Mouse (Mus musculus): Measurements from ENCODE around the gene Dmpk. TPM values are rescaled to one million over a fixed set of nuclear protein-coding genes. Genes with fewer than 3 reads are reported as not detected.

The Dmpk gene
- 5.6 and 10.1 TPM in 2 replicates for polyA plus RNA-seq (2015; fragmentation: Nextera tagmentation; extraction: Ambion mirVana)

- H3K4me1 ChIP-seq (replicated peaks; ENCODE audit: control insufficient read depth, insufficient read depth, low read length): no peaks in the 10 kb centered on the region; the same call in 1 of the 2 replicates
- H3K4me3 ChIP-seq (replicated peaks; ENCODE audit: low read length): no peak within 1 kb of the TSS
- H3K27ac ChIP-seq (ENCODE audit: low read length): no peak within 1 kb of the TSS
- no peak within 1 kb of the TSS for H3K9ac ChIP-seq (replicated peaks; ENCODE audit: low read depth, low read length)
- H3K36me3 ChIP-seq (ENCODE audit: control insufficient read depth, insufficient read depth): peaks cover 33% of the 10 kb centered on the region
- no peaks in the 10 kb centered on the region for H3K9me3 ChIP-seq (ENCODE audit: control insufficient read depth, low read length)
- no peaks in the 10 kb centered on the region for H3K27me3 ChIP-seq (replicated peaks; ENCODE audit: control insufficient read depth, insufficient read depth, low read length)
- 55% methylated on average over 10 of the region's 10 CpGs for WGBS
- H3K4me2 ChIP-seq (ENCODE audit: low read length): no peak within 1 kb of the TSS
- ATAC-seq: no peak
Measured at GRCm38 (mm10) chr7:19083701-19084100, at the start of gene Dmpk. TSS of gene Dmpk (plus strand) at chr7:19083849.

GRCm38 (mm10) chr7:19044616-19045015 is 39.0 kb upstream of the Dmpk start:
- WGBS: 96% methylated on average over 6 of the region's 6 CpGs
- H3K27me3 ChIP-seq (replicated peaks; ENCODE audit: control insufficient read depth, insufficient read depth, low read length): no peaks in the 10 kb centered on the region
- no peaks in the 10 kb centered on the region for H3K9me3 ChIP-seq (ENCODE audit: control insufficient read depth, low read length)
- ATAC-seq: no peak
- no peaks in the 10 kb centered on the region for H3K4me1 ChIP-seq (replicated peaks; ENCODE audit: control insufficient read depth, insufficient read depth, low read length)
- H3K9ac ChIP-seq (replicated peaks; ENCODE audit: low read depth, low read length): no peak overlapping the region
- H3K36me3 ChIP-seq (ENCODE audit: control insufficient read depth, insufficient read depth): peaks cover 65% of the 10 kb centered on the region
- H3K4me2 ChIP-seq (ENCODE audit: low read length): no peak overlapping the region
- no peak overlapping the region for H3K4me3 ChIP-seq (replicated peaks; ENCODE audit: low read length)
- H3K27ac ChIP-seq (ENCODE audit: low read length): no peak overlapping the region

GRCm38 (mm10) chr7:19046286-19047069 is 37.2 kb upstream of the Dmpk start:
- 96% methylated on average over 11 of the region's 11 CpGs for WGBS

GRCm38 (mm10) chr7:19048006-19048527 is 35.6 kb upstream of the Dmpk start:
- Histone ChIP-seq H3K4me3 (replicated peaks; ENCODE audit: low read length) (no peak overlapping the region), H3K27ac (ENCODE audit: low read length) (no peak overlapping the region), H3K27me3 (replicated peaks; ENCODE audit: control insufficient read depth, insufficient read depth, low read length) (no peaks in the 10 kb centered on the region), H3K4me1 (replicated peaks; ENCODE audit: control insufficient read depth, insufficient read depth, low read length) (no peaks in the 10 kb centered on the region), H3K9me3 (ENCODE audit: control insufficient read depth, low read length) (no peaks in the 10 kb centered on the region), H3K4me2 (ENCODE audit: low read length) (no peak overlapping the region), H3K9ac (replicated peaks; ENCODE audit: low read depth, low read length) (no peak overlapping the region), H3K36me3 (ENCODE audit: control insufficient read depth, insufficient read depth) (peaks cover 51% of the 10 kb centered on the region)
- no peak for ATAC-seq
- 89% methylated on average over 14 of the region's 14 CpGs for WGBS

More at GRCm38 (mm10) chr7:19046286-19047069, 37.2 kb upstream of the Dmpk start:
- Histone ChIP-seq H3K27ac (ENCODE audit: low read length) (no peak overlapping the region), H3K27me3 (replicated peaks; ENCODE audit: control insufficient read depth, insufficient read depth, low read length) (no peaks in the 10 kb centered on the region), H3K9me3 (ENCODE audit: control insufficient read depth, low read length) (no peaks in the 10 kb centered on the region), H3K4me3 (replicated peaks; ENCODE audit: low read length) (no peak overlapping the region), H3K4me2 (ENCODE audit: low read length) (no peak overlapping the region), H3K9ac (replicated peaks; ENCODE audit: low read depth, low read length) (no peak overlapping the region), H3K36me3 (ENCODE audit: control insufficient read depth, insufficient read depth) (peaks cover 67% of the 10 kb centered on the region), H3K4me1 (replicated peaks; ENCODE audit: control insufficient read depth, insufficient read depth, low read length) (no peaks in the 10 kb centered on the region)
- ATAC-seq: no peak

- Histone ChIP-seq H3K9ac (replicated peaks; ENCODE audit: low read depth, low read length) (no peak overlapping the region), H3K4me1 (replicated peaks; ENCODE audit: control insufficient read depth, insufficient read depth, low read length) (peaks cover 4% of the 10 kb centered on the region), H3K27ac (ENCODE audit: low read length) (no peak overlapping the region), H3K27me3 (replicated peaks; ENCODE audit: control insufficient read depth, insufficient read depth, low read length) (no peaks in the 10 kb centered on the region), H3K36me3 (ENCODE audit: control insufficient read depth, insufficient read depth) (peaks cover 46% of the 10 kb centered on the region), H3K4me2 (ENCODE audit: low read length) (no peak overlapping the region), H3K9me3 (ENCODE audit: control insufficient read depth, low read length) (no peaks in the 10 kb centered on the region), H3K4me3 (replicated peaks; ENCODE audit: low read length) (no peak overlapping the region)
- ATAC-seq: no peak
- 94% methylated on average over 5 of the region's 5 CpGs for WGBS
Measured at GRCm38 (mm10) chr7:19049252-19049651, 34.4 kb upstream of the Dmpk start.

GRCm38 (mm10) chr7:19050172-19050571 is 33.5 kb upstream of the Dmpk start:
- Histone ChIP-seq H3K4me2 (ENCODE audit: low read length) (no peak overlapping the region), H3K9ac (replicated peaks; ENCODE audit: low read depth, low read length) (no peak overlapping the region), H3K4me3 (replicated peaks; ENCODE audit: low read length) (no peak overlapping the region), H3K27ac (ENCODE audit: low read length) (no peak overlapping the region), H3K9me3 (ENCODE audit: control insufficient read depth, low read length) (no peaks in the 10 kb centered on the region), H3K27me3 (replicated peaks; ENCODE audit: control insufficient read depth, insufficient read depth, low read length) (no peaks in the 10 kb centered on the region), H3K36me3 (ENCODE audit: control insufficient read depth, insufficient read depth) (peaks cover 37% of the 10 kb centered on the region), H3K4me1 (replicated peaks; ENCODE audit: control insufficient read depth, insufficient read depth, low read length) (peaks cover 10% of the 10 kb centered on the region)
- WGBS: 85% methylated on average over 8 of the region's 8 CpGs
- no peak for ATAC-seq

GRCm38 (mm10) chr7:19051161-19051560 is 32.5 kb upstream of the Dmpk start:
- Histone ChIP-seq H3K27ac (ENCODE audit: low read length) (no peak overlapping the region), H3K27me3 (replicated peaks; ENCODE audit: control insufficient read depth, insufficient read depth, low read length) (no peaks in the 10 kb centered on the region), H3K4me3 (replicated peaks; ENCODE audit: low read length) (no peak overlapping the region), H3K36me3 (ENCODE audit: control insufficient read depth, insufficient read depth) (peaks cover 33% of the 10 kb centered on the region), H3K9ac (replicated peaks; ENCODE audit: low read depth, low read length) (no peak overlapping the region), H3K9me3 (ENCODE audit: control insufficient read depth, low read length) (no peaks in the 10 kb centered on the region), H3K4me1 (replicated peaks; ENCODE audit: control insufficient read depth, insufficient read depth, low read length) (peaks cover 10% of the 10 kb centered on the region), H3K4me2 (ENCODE audit: low read length) (no peak overlapping the region)
- no peak for ATAC-seq
- WGBS: 74% methylated on average over 4 of the region's 4 CpGs

- Histone ChIP-seq H3K9me3 (ENCODE audit: control insufficient read depth, low read length) (no peaks in the 10 kb centered on the region), H3K27me3 (replicated peaks; ENCODE audit: control insufficient read depth, insufficient read depth, low read length) (no peaks in the 10 kb centered on the region), H3K4me3 (replicated peaks; ENCODE audit: low read length) (no peak overlapping the region), H3K27ac (ENCODE audit: low read length) (no peak overlapping the region), H3K4me2 (ENCODE audit: low read length) (no peak overlapping the region), H3K4me1 (replicated peaks; ENCODE audit: control insufficient read depth, insufficient read depth, low read length) (peaks cover 10% of the 10 kb centered on the region), H3K36me3 (ENCODE audit: control insufficient read depth, insufficient read depth) (peaks cover 25% of the 10 kb centered on the region), H3K9ac (replicated peaks; ENCODE audit: low read depth, low read length) (no peak overlapping the region)
- no peak for ATAC-seq
- WGBS: 90% methylated on average over 15 of the region's 15 CpGs
Measured at GRCm38 (mm10) chr7:19052345-19053135, 31.1 kb upstream of the Dmpk start.

- Histone ChIP-seq H3K9me3 (ENCODE audit: control insufficient read depth, low read length) (no peaks in the 10 kb centered on the region), H3K27me3 (replicated peaks; ENCODE audit: control insufficient read depth, insufficient read depth, low read length) (no peaks in the 10 kb centered on the region), H3K9ac (replicated peaks; ENCODE audit: low read depth, low read length) (no peak overlapping the region), H3K36me3 (ENCODE audit: control insufficient read depth, insufficient read depth) (peaks cover 24% of the 10 kb centered on the region), H3K4me3 (replicated peaks; ENCODE audit: low read length) (no peak overlapping the region), H3K27ac (ENCODE audit: low read length) (no peak overlapping the region), H3K4me2 (ENCODE audit: low read length) (no peak overlapping the region), H3K4me1 (replicated peaks; ENCODE audit: control insufficient read depth, insufficient read depth, low read length) (peaks cover 10% of the 10 kb centered on the region)
- WGBS: 90% methylated on average over 7 of the region's 7 CpGs
- ATAC-seq: no peak
Measured at GRCm38 (mm10) chr7:19053136-19053532, 30.5 kb upstream of the Dmpk start.

All from forebrain, embryonic 16.5 days (tissue).